Mouse (Mus musculus) monocyte, adult 2 months (primary cell): ENCODE measurements at regions not wholly inside any gene's neighbourhood (a gene's known extent, or its start where the extent isn't known, plus 50 kb on each side); places are given as distances from the start of the nearest gene placed in this dataset.

Source experiments
- DNase-seq, 2 experiments: peaks; one replicate each; pipeline ENCODE4 v3.0.0; 2022; ENCODE audit warnings: low spot score in 2 of 2, low read depth in 1 of 2

DNA sequence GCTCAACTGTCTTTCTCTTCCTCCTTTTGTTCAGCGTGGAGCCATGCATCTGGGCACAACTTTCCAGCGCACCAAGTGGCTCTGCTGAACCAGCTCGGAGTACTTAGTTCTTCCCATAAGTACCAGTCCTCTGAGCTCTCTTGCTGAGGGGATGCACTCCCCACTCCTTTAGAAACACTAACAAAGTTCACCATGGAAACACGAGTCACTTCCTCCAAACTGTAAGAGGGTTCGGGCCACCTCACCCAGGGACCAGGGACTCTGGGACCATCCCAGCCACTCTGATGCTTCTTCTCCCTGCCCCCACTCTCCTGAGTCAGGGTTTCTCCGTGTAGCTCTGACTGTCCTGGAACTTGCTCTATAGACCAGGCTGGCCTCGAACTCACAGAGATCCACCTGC lies 107.0 kb upstream of the 1700021F07Rik start:
- DNase-seq: no peak

DNA sequence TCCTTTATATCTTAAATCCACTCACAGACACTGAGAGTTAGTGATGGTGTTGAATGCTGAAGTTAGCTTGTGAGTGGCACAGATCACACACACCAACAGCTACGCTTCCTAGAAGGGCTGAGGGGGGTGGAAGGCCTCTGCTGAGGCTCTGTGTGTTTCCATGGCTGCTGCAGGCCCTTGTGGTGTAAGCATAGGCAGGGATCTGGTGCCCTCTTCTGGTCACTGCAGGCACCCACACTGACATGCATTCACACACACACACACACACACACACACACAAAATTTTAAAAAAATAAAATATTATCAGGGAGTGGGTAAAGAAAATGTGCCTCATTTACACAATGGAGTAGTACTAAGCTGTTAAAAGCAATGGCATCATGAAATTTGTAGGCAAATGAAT lies 105.5 kb upstream of the 1700021F07Rik start:
- no peak for DNase-seq

DNA sequence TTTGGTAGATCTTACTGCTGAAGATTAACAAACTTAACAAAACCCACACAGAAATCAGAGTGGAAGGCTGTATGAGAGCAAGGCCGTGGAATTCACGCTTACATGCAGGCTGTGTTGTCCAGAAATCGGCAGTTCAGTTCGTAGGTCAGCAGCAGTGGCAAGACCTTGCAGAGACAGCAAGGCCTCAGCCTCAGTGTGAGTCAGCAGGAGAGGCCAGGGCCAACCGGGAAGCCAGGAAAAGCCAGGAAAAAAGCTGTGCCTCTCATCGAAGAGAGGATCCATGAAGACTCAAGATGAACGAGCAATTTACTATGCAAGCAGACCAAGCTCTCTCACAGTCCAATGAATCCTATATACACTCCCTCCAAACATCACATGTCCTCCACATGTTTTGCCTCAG lies 103.4 kb upstream of the 1700021F07Rik start:
- no peak for DNase-seq

DNA sequence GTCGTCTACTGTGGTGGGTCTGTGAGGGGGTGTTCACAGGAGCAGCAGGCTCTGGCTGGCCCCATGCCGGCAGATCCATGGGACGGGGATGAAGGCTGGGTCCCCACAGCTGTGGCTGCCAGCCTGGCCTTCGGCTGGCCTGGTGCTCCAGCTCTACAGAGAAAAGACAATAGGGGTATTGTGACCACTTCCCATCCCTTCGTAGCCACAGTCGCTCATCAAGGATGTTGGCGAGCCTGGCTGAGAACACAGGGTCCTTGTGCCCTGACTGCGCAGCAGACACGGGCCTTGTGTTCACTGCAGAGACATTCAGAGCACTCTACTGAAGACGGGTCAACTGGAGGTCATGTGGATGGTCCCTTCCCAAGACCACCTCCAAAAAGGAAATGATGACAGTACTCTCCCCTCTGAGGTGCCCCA lies 102.4 kb upstream of the 1700021F07Rik start:
- no peak for DNase-seq

DNA sequence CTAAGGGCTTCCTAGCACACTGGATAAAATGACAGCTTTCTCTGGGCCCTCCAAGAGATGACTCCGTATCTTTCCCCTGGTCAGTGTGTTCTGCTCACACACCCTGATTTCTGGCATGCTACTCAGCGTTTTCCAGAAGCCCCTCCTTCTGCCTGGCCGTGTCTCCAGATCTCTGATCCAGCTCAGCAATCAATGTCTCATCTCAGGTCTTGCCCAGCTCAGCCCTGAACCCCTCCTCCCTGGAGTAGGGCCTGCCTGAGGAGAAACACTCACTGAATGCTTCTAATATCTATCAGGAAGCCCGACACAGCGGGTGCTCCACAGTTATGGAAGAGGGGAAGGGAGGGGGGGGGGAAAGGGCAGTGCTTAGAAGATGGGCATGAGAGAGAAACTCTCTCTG lies 101.9 kb upstream of the 1700021F07Rik start:
- no peak for DNase-seq

DNA sequence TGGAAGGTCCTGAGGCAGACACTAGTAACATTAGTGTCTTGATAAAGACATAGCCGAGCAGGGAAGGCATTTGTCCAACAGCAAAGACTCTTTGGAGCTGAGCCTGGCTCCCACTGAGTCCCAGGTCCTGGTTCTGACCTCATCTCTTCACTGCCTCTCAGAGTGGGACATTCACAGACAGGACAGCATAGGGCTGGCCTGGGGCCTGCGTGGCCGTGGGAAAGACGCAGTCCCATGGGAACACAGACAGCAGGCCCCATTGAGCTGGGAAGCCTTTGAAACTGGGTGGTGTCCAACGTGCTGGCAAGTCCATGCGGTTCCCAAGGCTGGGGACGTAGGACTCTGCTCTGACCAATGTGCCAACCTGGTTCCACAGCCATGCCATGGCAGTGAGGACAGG lies 97.5 kb upstream of the 1700021F07Rik start:
- no peak for DNase-seq

DNA sequence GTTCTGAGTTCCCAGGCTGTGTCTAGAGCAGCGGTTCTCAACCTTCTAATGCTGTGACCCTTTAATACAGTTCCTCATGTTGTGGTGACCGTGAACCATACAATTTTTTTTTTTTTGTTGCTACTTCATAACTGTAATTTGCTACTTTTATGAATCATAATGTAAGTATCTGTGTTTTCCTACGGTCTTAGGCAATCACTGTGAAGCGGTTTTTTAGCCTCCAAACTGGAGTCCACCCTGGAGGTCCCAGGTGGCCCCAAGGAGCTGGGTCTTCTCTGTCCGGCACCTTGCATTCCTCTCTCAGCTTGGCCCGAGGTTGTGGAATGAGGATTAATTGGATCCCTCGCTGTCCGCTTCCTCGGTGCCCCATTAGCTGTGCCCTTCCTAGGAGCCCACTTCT lies 96.6 kb upstream of the 1700021F07Rik start:
- DNase-seq: no peak

DNA sequence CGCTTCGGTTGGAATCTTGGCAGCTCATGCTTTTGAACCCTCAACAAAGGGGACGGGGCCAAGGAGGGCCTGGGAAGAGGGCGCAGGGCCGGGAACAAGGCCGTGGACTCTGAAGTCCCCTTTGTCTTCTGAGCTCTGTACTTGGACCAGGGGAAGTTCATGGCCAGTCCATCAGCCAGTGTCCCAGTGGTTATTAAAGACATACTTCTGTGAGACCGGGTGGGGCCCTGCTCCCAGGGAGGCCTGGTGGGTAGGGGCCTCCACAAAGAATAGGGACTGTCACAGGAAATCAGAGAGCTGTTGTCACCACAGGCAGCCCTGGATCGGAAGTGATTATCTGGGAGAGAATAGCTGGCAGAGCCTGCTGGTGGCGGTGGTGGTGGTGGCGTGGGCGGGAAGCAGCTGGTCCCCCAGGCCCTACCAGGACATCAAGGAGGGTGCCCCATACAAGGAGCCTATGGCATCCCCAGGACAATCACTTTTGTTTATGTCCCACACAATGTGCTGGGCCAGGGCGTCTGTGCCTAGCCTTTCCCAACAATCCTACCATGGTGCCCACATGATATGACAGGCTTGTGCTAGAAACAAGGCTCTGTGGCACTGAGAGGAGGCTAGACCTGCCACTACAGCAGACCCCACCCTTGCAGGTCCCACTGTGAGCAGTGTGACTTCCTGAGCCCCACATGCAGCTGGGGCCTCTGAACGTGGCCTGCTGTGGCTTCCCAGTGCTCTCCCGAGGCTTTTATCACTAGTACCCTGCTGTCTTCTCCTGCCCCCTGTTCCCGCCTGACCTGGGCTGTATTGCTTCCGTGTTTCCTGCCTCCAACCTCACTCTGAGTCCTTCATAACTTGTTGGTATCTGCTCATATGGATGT lies 96.0 kb upstream of the 1700021F07Rik start:
- no peak for DNase-seq

DNA sequence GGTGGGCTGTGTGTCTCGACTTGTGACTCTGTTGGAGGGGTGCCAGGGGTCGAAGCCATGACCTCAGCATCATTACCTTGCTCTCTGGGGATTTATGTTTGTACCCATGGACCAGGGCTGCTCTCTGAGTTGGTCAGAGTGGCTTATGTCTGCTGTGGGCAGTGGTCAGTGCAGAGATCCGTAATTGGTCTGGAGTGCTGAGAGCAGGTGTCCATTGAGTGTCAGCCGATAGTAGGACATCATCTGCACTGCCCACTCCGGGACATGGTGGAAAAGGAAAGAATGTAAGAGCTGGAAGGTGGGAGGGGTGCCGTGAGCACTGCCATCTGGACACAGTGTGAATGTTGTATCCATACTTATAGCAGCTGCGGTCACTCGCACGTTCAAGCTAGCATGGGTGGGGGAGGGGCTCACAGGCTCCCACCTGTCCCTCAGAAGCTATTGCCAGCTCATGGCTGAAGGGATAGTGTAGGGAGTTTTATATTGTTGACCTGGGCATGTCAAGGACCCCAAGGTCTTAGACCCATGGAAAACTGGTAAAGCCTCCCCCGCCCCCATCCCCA lies 94.4 kb upstream of the 1700021F07Rik start:
- DNase-seq: no peak

DNA sequence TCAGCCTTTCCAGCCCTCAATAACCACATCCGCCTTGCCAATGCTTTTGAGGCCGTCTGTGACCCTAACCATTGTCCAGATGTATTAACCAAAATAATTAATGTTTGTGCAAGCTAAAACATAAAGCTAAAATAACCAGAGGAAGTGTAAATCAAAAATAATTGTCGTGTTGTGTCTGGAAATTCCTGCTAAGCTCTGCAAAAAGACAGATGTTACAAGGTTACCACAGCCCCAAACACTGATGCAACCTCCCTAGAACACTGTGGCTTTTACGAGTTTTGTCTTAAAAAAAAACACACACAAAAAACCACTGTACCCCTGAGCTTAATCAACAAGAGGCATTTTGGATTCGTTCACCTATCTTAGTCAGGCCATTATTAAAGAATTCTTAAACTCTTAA lies 90.5 kb upstream of the 1700021F07Rik start:
- DNase-seq: no peak

DNA sequence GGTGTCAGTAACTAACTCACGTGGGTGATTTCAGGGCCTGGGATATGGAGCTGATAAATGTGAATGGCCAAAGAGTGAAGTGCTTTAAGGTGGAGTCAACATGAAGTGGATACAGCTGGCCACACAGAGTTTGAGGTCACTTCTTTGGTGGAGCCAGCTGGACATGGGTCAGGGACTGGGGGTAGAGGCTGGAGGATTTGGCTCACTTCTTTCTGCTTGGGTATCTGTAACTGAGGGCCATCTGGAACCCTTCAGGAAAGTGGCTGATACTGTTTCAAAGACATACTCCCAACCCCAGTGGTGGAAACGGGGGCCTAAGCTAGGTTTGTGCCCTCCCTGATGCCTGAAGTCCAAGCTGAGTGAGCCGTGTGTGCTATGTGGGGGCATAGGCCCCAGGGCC lies 90.1 kb upstream of the 1700021F07Rik start:
- no peak for DNase-seq

DNA sequence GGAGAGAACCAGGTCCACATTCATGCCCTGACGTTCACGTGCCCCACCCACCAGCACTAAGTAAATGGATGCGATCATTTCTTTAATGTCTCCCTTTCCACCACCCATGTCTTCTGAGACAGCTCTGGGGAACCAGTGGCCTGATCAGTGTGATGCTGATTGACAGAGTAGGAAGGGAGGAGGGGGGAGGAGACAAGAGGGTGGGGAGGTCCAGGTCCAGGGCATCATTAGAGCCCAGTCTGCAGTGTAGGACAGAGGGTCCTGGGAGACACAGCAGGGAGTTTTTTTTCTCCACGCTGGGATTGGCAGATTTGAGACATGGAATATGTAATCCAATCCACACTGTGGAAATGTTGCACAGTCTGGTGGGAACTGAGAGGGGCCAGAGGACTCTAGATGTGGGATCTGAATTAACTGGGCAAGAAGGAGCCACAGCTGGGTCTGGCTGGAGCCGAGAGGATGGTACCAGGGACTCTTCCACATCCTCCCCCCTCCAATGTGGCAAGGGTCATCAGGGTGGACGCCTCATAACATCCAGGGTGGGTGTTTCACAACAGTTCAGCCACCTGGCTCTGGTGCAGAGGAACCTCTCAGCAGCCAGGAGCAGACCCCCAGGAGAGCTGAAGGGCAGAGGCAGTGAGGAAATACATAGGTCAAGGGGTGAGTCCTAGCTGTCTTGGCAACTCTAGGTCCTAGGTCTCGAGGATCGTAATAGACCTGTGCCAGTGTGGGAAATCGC lies 89.3 kb upstream of the 1700021F07Rik start:
- no peak for DNase-seq

DNA sequence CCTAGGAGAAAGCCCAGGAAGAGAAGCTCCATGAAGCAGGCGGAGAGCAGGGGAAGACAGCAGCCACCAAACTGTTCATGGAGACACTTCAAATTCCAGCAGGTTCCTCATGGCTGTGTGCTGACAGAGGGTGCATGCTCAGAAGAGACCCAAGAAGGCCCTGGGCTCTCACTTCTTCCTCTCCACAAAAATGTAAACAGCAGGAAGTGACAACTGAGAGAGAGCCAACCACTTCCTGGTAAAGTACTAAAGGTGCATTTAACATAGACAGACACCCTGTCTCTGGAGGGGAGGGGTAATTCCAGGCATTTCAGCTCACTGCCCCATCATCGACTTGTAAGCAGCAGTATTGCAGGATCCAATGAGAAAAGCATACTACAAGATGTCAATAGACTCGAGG lies 85.8 kb upstream of the 1700021F07Rik start:
- DNase-seq: no peak

DNA sequence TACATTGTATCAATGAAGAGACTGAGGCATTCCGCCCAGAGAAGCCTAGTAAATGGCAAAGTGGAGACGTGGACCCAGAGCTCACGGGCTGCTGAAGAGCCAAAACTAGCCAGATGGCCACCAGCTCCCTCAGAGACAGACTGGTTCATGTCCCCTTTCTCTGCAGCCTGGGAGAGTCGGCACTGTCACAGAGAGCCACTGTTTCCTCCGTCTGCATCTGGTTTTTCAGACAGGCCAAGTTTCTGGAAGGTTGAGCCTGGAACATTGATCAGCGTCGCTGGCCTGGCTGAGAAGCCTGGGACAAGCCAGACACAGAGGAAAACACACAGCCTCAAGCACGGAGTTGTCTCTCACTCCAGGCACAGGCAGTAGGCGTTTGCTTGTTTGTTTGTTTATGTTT lies 83.4 kb upstream of the 1700021F07Rik start:
- no peak for DNase-seq

DNA sequence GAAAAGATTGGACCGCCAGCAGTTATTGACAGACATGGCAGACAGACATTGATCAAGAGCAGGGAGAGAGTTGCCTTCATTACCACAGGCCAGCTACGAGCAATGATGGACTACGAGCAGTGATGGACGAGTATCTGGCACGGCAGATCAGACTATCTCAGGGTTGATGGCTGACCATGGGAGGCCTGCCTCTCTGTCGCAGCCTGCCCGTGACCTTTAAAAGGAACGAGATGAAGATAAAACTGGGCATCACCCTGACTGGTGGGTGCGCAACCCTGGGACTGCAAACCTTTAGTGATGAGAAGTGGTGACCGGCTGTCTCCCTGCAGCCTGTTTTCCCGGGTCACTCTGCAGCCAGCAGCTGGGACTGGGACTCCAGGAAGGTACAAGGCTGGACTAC lies 80.3 kb upstream of the 1700021F07Rik start:
- DNase-seq: no peak

DNA sequence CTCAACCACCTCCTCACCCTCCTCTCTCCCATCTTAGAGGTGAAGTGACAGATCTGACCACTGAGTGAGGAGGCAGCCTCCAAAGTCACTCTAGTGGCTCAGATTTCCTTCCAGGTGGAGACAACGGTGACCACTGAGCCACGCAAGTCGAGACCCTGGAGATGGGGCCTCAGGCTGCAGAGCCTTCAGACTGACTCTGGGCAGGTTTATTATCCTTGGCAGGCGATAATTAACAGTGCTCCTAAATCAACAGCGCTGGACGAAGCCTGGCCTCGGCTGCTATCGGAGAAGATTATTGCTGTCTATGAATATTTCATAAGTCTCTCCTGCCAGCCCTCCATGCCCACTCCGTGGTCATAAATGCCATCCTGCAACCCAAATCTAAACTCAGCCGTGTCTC lies 79.1 kb upstream of the 1700021F07Rik start:
- no peak for DNase-seq

DNA sequence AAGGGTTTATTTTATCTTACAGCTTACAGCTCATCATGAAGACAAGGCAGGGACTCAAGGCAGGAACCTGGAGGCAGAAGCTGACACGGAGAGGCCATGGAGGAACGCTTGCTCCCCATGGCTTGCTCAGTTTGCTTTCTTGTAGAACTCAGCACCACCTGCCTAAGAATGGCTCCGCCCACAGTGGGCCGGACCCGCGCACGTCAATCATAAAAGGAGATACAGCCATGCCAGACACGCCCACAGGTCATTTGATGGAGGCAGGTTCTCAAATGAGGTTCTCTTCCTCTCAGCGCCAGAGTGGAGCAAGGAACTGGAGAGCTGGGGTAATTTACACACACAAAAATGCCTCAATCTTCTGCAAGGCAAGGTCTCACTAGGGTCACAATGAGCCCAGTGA lies 78.0 kb upstream of the 1700021F07Rik start:
- DNase-seq: no peak

DNA sequence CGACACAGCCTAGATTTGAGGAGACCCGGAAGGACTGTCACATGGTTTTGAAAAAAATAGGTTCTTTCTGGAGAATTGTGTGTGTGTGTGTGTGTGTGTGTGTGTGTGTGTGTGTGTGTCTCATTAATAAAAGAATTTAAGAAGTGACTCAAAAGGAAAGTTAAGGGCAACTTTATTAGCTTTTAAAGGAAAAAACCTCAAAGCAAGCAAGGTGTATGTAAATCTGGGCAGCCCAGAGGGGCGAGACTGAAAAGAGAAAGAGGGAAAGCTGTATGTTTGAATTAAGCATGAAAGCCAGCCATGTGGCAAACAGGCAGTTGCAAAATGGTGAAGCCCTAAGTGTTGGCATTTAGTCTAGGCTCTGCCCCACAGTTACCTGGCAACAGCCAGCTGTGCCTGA lies 77.3 kb upstream of the 1700021F07Rik start:
- DNase-seq: no peak

DNA sequence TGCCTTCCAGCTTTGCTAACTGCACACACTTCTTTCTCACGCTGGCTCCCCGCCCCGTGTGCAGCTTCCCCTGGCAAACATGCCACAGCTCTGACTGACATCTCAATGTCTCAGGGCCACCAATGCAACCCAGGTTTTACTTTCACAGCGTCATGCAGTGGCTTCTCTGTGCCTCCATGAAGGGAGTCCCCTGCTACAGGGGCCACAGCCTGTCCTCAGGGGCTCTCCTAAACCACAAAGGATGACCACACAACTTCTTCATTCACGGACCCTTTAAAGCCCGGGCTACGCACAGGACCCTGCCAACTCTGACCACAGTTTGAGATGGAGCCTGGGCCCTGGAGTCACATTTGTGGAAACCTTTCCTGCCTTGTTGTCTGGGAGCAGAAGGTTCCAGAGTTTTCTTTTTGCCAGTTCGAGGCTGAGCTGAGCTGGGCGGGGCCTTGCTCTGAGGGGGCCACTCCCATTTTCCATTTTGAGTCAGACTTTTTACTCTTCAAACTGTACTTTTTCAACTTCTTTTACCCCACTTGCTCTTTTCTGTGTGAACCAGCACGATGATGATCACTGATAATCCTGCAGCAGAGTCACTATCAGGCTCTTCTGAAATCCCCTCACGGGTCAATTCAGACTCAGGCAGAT lies 73.7 kb upstream of the 1700021F07Rik start:
- no peak for DNase-seq

DNA sequence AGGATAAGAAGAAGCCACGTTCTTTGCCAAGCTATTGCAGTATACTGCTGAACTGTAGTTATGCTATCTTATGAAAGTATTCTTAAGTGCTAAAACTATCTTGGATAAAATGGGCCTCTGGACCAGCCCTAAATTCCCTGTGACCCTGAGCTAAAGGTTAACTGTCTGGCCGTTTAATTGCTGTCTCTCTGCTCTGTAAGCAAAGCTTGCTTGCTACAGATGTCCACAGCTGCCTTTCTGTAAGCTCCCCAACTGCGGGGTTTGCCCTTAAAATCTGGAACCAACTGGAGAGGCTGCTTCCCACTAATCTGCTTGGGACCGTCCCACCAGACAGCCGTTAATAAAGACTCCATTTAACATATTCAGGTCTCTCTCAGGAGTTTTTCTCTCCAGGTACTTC lies 73.2 kb upstream of the 1700021F07Rik start:
- DNase-seq: no peak

DNA sequence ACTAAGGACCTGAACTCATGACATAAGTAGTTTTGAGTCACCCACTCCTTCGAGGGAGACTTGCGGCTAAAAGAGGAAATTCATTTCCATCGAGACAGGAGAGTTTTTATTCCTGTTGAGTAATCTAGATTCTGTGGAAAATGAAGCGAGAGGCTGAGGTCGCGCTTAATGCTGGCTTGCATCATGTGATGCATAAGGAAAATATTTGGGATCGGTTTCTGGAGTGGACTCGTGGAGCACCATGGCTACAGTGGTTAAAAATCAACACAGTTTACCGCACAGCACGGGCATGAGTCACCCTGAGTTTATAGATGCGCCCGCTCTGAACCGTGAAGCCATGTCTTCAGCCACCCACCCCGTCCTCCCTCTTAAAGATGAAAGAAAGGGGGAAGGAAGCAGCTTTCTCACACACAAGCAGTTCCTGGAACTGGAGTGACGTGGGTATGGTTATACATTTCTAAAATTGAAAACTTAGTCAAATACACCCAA lies 70.3 kb upstream of the 1700021F07Rik start:
- no peak for DNase-seq

DNA sequence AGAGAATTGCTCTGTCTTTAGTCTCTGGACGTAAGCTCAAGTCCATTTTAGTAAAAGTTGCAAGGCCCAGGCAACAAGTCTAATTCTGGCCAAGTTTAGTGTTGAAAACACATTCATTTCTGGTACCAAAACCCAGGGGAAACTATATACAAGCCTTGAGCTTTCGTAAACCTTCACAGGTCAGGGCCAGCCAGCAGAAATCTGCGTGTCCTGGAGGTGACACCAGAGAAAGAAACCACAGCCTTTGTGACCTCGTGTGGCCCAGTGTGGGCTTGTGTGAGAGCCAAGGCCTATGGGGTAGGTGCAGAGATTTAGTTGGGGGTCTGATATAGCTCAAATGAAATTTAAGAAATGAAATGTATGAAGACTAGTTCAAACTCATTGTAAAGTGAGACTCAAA lies 69.6 kb upstream of the 1700021F07Rik start:
- DNase-seq: no peak
